19 mouse cellular contexts compared by ENCODE assay signal in genomic region chr10:96104158-96104557, GRCm38 (mm10). TPM values are rescaled to one million over a fixed set of nuclear protein-coding genes. Genes with fewer than 3 reads are reported as not detected.
DNase-seq lines count a peak whose midpoint lies in the region; ATAC-seq lines count a peak whose summit lies in the region.
"Had no signal": no experiment of that assay in that cellular context is flagged by ENCODE, and none has a peak within 500 bp of the region (broad histone marks: within the 10 kb centered on the region; RNA-seq: fewer than 3 reads in every experiment).

No protein-coding gene starts in this region.

- WGBS in embryonic facial prominence, embryonic 11.5 days: 42% methylated on average over 3 of the region's 3 CpGs
- WGBS in embryonic facial prominence, embryonic 10.5 days: 44% methylated on average over 3 of the region's 3 CpGs
- 36% methylated on average over 3 of the region's 3 CpGs for WGBS in liver, embryonic 11.5 days

- H3K9ac ChIP-seq in embryonic facial prominence, embryonic 11.5 days (replicated peaks; ENCODE audit: low read length): no peak overlapping the region
- no peak overlapping the region for H3K9ac ChIP-seq in liver, embryonic 11.5 days (ENCODE audit: low read depth, low read length)
- H3K9ac ChIP-seq: limb, embryonic 13.5 days had no signal

- H3K27me3 ChIP-seq in embryonic facial prominence, embryonic 11.5 days (ENCODE audit: control insufficient read depth, insufficient read depth, low read length): no peaks in the 10 kb centered on the region
- no peaks in the 10 kb centered on the region for H3K27me3 ChIP-seq in embryonic facial prominence, embryonic 10.5 days (replicated peaks; ENCODE audit: low read depth, poor library complexity, severe bottlenecking)
- H3K27me3 ChIP-seq in liver, embryonic 11.5 days (replicated peaks; ENCODE audit: control insufficient read depth, insufficient read depth, low read length): no peaks in the 10 kb centered on the region
- H3K27me3 ChIP-seq: limb, embryonic 13.5 days had no signal

- H3K36me3 ChIP-seq in embryonic facial prominence, embryonic 11.5 days (replicated peaks; ENCODE audit: control insufficient read depth, insufficient read depth, low read depth, low read length): no peaks in the 10 kb centered on the region
- H3K36me3 ChIP-seq in embryonic facial prominence, embryonic 10.5 days (replicated peaks): no peaks in the 10 kb centered on the region
- no peaks in the 10 kb centered on the region for H3K36me3 ChIP-seq in liver, embryonic 11.5 days (ENCODE audit: control insufficient read depth, insufficient read depth, low read length)
- H3K36me3 ChIP-seq: limb, embryonic 13.5 days had no signal

- no peak overlapping the region for H3K4me2 ChIP-seq in embryonic facial prominence, embryonic 11.5 days (ENCODE audit: low read depth, low read length)
- H3K4me2 ChIP-seq in liver, embryonic 11.5 days: peak overlapping the region; percentile 7; the same call in 1 of the 2 replicates
- H3K4me2 ChIP-seq: limb, embryonic 13.5 days had no signal

- no peak for ATAC-seq in embryonic facial prominence, embryonic 11.5 days (replicated peaks; ENCODE audit: insufficient number of reproducible peaks, low FRiP score, low TSS enrichment, low read depth)
- ATAC-seq in liver, embryonic 11.5 days (replicated peaks; ENCODE audit: low FRiP score): no peak
- ATAC-seq in megakaryocyte progenitor cell, adult 5-6 weeks (replicated peaks; ENCODE audit: poor library complexity): peak; percentile 46
- ATAC-seq in granulocyte monocyte progenitor cell, adult 5-6 weeks (replicated peaks; ENCODE audit: poor library complexity, severe bottlenecking): no peak

- no peaks in the 10 kb centered on the region for H3K9me3 ChIP-seq in embryonic facial prominence, embryonic 11.5 days (replicated peaks; ENCODE audit: control insufficient read depth, low read length)
- H3K9me3 ChIP-seq in embryonic facial prominence, embryonic 10.5 days: no peaks in the 10 kb centered on the region
- no peaks in the 10 kb centered on the region for H3K9me3 ChIP-seq in liver, embryonic 11.5 days (ENCODE audit: control insufficient read depth, low read length)
- H3K9me3 ChIP-seq: limb, embryonic 13.5 days had no signal

- H3K4me1 ChIP-seq in embryonic facial prominence, embryonic 11.5 days (ENCODE audit: control insufficient read depth, insufficient read depth, low read length): no peaks in the 10 kb centered on the region
- H3K4me1 ChIP-seq in embryonic facial prominence, embryonic 10.5 days: no peaks in the 10 kb centered on the region
- peaks cover 4% of the 10 kb centered on the region; the same call in 1 of the 2 replicates for H3K4me1 ChIP-seq in liver, embryonic 11.5 days (replicated peaks; ENCODE audit: control insufficient read depth, insufficient read depth, low read length)
- H3K4me1 ChIP-seq: limb, embryonic 13.5 days had no signal

- no peak overlapping the region for H3K4me3 ChIP-seq in embryonic facial prominence, embryonic 11.5 days (ENCODE audit: low read depth, low read length)
- no peak overlapping the region for H3K4me3 ChIP-seq in embryonic facial prominence, embryonic 10.5 days
- H3K4me3 ChIP-seq in liver, embryonic 11.5 days (ENCODE audit: low read depth, low read length): no peak overlapping the region
- H3K4me3 ChIP-seq: limb, embryonic 13.5 days had no signal

- peak; percentile 36 for DNase-seq in embryonic facial prominence, embryonic 11.5 days (ENCODE audit: low spot score)
- no peak for DNase-seq in embryonic facial prominence, embryonic 10.5 days (ENCODE audit: low spot score)
- DNase-seq in liver, embryonic 11.5 days (ENCODE audit: low spot score): no peak
- DNase-seq in liver (no peak), ZHBTc4 (ENCODE audit: low read depth, low spot score) (peak; percentile 31)
- DNase-seq in left cerebral cortex, adult 9 months (ENCODE audit: low spot score in 2 of 2): no peak
- DNase-seq: adrenal gland, postnatal 36 days; cerebellum, adult 11-12 months; thymus, adult 2 months had no signal

- H3K27ac ChIP-seq in embryonic facial prominence, embryonic 11.5 days (replicated peaks; ENCODE audit: low read depth, low read length): no peak overlapping the region
- no peak overlapping the region for H3K27ac ChIP-seq in embryonic facial prominence, embryonic 10.5 days (replicated peaks)
- H3K27ac ChIP-seq in liver, embryonic 11.5 days (ENCODE audit: low read depth, low read length): no peak overlapping the region
- H3K27ac ChIP-seq: limb, embryonic 13.5 days had no signal

RNA-seq across cellular contexts. Expression of gene Gm5426, which starts 32.2 kb away (rescaled TPM):
- polyA plus RNA-seq in embryonic facial prominence, embryonic 11.5 days (2014; fragmentation: Nextera tagmentation; extraction: Ambion mirVana): not detected in 2 replicates
- not detected in 2 replicates for polyA plus RNA-seq in embryonic facial prominence, embryonic 10.5 days (2016; fragmentation: Nextera tagmentation; extraction: Ambion mirVana)
- not detected in 2 replicates for polyA plus RNA-seq in liver, embryonic 11.5 days (2014; fragmentation: Nextera tagmentation; extraction: Ambion mirVana)
- total RNA-seq in megakaryocyte progenitor cell, adult 5-6 weeks (2015): not detected in 2 replicates
- not detected in 2 replicates for total RNA-seq in megakaryocyte progenitor cell, adult 5-6 weeks (2017)
- total RNA-seq in granulocyte monocyte progenitor cell, adult 5-6 weeks (2014; fragmentation: Nextera tagmentation): not detected in 2 replicates
- total RNA-seq in granulocyte monocyte progenitor cell, adult 5-6 weeks (2017): not detected in 2 replicates
- total RNA-seq: adrenal gland, postnatal 36 days; gastrocnemius, adult 8-10 months had no signal
- polyA plus RNA-seq: C2C12; cortical plate, adult 2 months; forebrain, embryonic 11.5 days; heart, postnatal 0 days; intestine, embryonic 14.5 days; limb, embryonic 13.5 days; spleen, adult 2 months; thymus, adult 2 months had no signal

Comparison
In these comparisons a context has a peak if more than half of its experiments do, and no peak if none do; other contexts are left out.
1. DNase-seq: peak in embryonic facial prominence, embryonic 11.5 days (single experiment) and ZHBTc4 (single experiment); none in embryonic facial prominence, embryonic 10.5 days (single experiment), liver, embryonic 11.5 days (single experiment), liver (single experiment) and left cerebral cortex, adult 9 months (0 of 2).